Mouse (Mus musculus) embryonic facial prominence, embryonic 14.5 days (tissue): ENCODE data around the gene Whrn. TPM values are rescaled to one million over a fixed set of nuclear protein-coding genes. Genes with fewer than 3 reads are reported as not detected.

Experiments
- ATAC-seq: fragments of 200-750 bp; cut with Nextera tagmentation; 2 replicates; pipeline ENCODE4 v1.8.0; 2017; ENCODE audit warnings: low read depth, moderate number of reproducible peaks, moderate TSS enrichment
- DNase-seq: peaks from one replicate; pipeline ENCODE4 v3.0.0-alpha.2; 2015; ENCODE audit warnings: low spot score
- H3K27ac ChIP-seq: fragments of 300-500 bp; sonication (generic); replicated peaks from 2 replicates; pipeline ENCODE4 v1.5.1; 2014; ENCODE audit warnings: low read depth, mild to moderate bottlenecking, low read length, moderate library complexity
- H3K27me3 ChIP-seq: fragments of 300-500 bp; sonication (generic); replicated peaks from 2 replicates; pipeline ENCODE4 v1.6.1; 2014; ENCODE audit warnings: low read length; ENCODE audit not compliant: control insufficient read depth, insufficient read depth
- H3K36me3 ChIP-seq: fragments of 300-500 bp; sonication (generic); 2 replicates; pipeline ENCODE4 v1.6.1; 2014; ENCODE audit warnings: low read length, mixed read lengths; ENCODE audit not compliant: control insufficient read depth, insufficient read depth
- H3K4me1 ChIP-seq: fragments of 300-500 bp; sonication (generic); 2 replicates; pipeline ENCODE4 v1.6.1; 2014; ENCODE audit warnings: antibody characterized with exemption, low read length; ENCODE audit not compliant: control insufficient read depth, insufficient read depth
- H3K4me2 ChIP-seq: fragments of 300-500 bp; sonication (generic); 2 replicates; pipeline ENCODE4 v1.6.1; 2014; ENCODE audit warnings: low read depth, mild to moderate bottlenecking, low read length, moderate library complexity, mixed read lengths
- H3K4me3 ChIP-seq: fragments of 300-500 bp; sonication (generic); 2 replicates; pipeline ENCODE4 v1.5.1; 2014; ENCODE audit warnings: low read depth, mild to moderate bottlenecking, low read length
- H3K9ac ChIP-seq: fragments of 300-500 bp; sonication (generic); 2 replicates; pipeline ENCODE4 v1.6.1; 2014; ENCODE audit warnings: low read depth, mild to moderate bottlenecking, low read length, moderate library complexity, mixed read lengths
- H3K9me3 ChIP-seq: fragments of 300-500 bp; sonication (generic); 2 replicates; pipeline ENCODE4 v1.6.1; 2016; ENCODE audit warnings: low read length; ENCODE audit not compliant: control insufficient read depth
- WGBS: fragments of 180-500 bp; shearing (Covaris S2); extraction: QIAGEN DNeasy Blood & Tissue Kit; methylation state at CpG from one replicate; pipeline ENCODE4 v1.1.7; 2014; 5-methylcytosine and 5-hydroxymethylcytosine counted together
- polyA plus RNA-seq: library from polyadenylated mRNA; unstranded; fragments of >200 nt; fragmentation: Nextera tagmentation; extraction: Ambion mirVana; gene quantifications from 2 replicates; pipeline ENCODE4 v1.2.1, GENCODE M21; 2014

The Whrn gene
- polyA plus RNA-seq, 1 experiment from 2014 or later: 4.4 TPM

- Histone ChIP-seq H3K27me3 (no peaks in the 10 kb centered on the region), H3K36me3 (peaks cover 33% of the 10 kb centered on the region), H3K4me3 (no peak overlapping the region), H3K9ac (peak overlapping the region; percentile 35; the same call in 1 of the 2 replicates), H3K9me3 (no peaks in the 10 kb centered on the region), H3K4me1 (peaks cover 37% of the 10 kb centered on the region), H3K4me2 (no peak overlapping the region), H3K27ac (peak overlapping the region; percentile 48)
- peak; percentile 26; the same call in 1 of the 2 replicates for ATAC-seq
- peak; percentile 64 for DNase-seq
- WGBS: 40% methylated on average over 11 of the region's 11 CpGs
Measured at GRCm38 (mm10) chr4:63398854-63399609, 96.8 kb downstream of the Whrn start.

- 0 out of 2 replicates have a peak overlapping the region, but pooled peaks have one; percentile 19 for H3K9ac ChIP-seq
- H3K4me3 ChIP-seq: no peak overlapping the region
- H3K27me3 ChIP-seq: no peaks in the 10 kb centered on the region
- no peak overlapping the region for H3K4me2 ChIP-seq
- no peak overlapping the region for H3K27ac ChIP-seq
- WGBS: 88% methylated on average over 10 of the region's 10 CpGs
- no peak for DNase-seq
- H3K36me3 ChIP-seq: peaks cover 40% of the 10 kb centered on the region
- ATAC-seq: no peak
- no peaks in the 10 kb centered on the region for H3K9me3 ChIP-seq
- peaks cover 29% of the 10 kb centered on the region for H3K4me1 ChIP-seq
Measured at GRCm38 (mm10) chr4:63397981-63398537, 97.7 kb downstream of the Whrn start.

- WGBS: 74% methylated on average over 6 of the region's 6 CpGs
- Histone ChIP-seq H3K27ac (no peak overlapping the region), H3K4me1 (no peaks in the 10 kb centered on the region), H3K27me3 (no peaks in the 10 kb centered on the region), H3K9me3 (no peaks in the 10 kb centered on the region), H3K4me2 (no peak overlapping the region), H3K4me3 (no peak overlapping the region), H3K36me3 (peaks cover 41% of the 10 kb centered on the region), H3K9ac (no peak overlapping the region)
- ATAC-seq (no peak), DNase-seq (no peak)
Measured at GRCm38 (mm10) chr4:63391322-63391721, 104.5 kb downstream of the Whrn start.

GRCm38 (mm10) chr4:63389887-63390528, 105.8 kb downstream of the Whrn start:
- ATAC-seq: no peak
- no peak for DNase-seq
- Histone ChIP-seq H3K27me3 (no peaks in the 10 kb centered on the region), H3K9me3 (no peaks in the 10 kb centered on the region), H3K9ac (no peak overlapping the region), H3K4me1 (no peaks in the 10 kb centered on the region), H3K4me2 (no peak overlapping the region), H3K4me3 (no peak overlapping the region), H3K36me3 (peaks cover 44% of the 10 kb centered on the region), H3K27ac (0 out of 2 replicates have a peak overlapping the region, but pooled peaks have one; percentile 21)
- 66% methylated on average over 11 of the region's 11 CpGs for WGBS

GRCm38 (mm10) chr4:63389121-63389886, 106.5 kb downstream of the Whrn start:
- peak; percentile 79; the same call in 1 of the 2 replicates for ATAC-seq

GRCm38 (mm10) chr4:63388029-63388428, 107.8 kb downstream of the Whrn start:
- WGBS: 85% methylated on average over 6 of the region's 6 CpGs

More at GRCm38 (mm10) chr4:63389121-63389886, 106.5 kb downstream of the Whrn start:
- Histone ChIP-seq H3K4me3 (no peak overlapping the region), H3K9me3 (no peaks in the 10 kb centered on the region), H3K4me1 (no peaks in the 10 kb centered on the region), H3K36me3 (peaks cover 40% of the 10 kb centered on the region), H3K9ac (0 out of 2 replicates have a peak overlapping the region, but pooled peaks have one; percentile 19), H3K4me2 (no peak overlapping the region), H3K27ac (no peak overlapping the region), H3K27me3 (no peaks in the 10 kb centered on the region)
- DNase-seq: peak; percentile 71
- 38% methylated on average over 8 of the region's 8 CpGs for WGBS

GRCm38 (mm10) chr4:63385784-63386183, 110.0 kb downstream of the Whrn start:
- WGBS: 74% methylated on average over 11 of the region's 11 CpGs
- DNase-seq (peak; percentile 44), ATAC-seq (no peak)
- Histone ChIP-seq H3K4me1 (no peaks in the 10 kb centered on the region), H3K27me3 (no peaks in the 10 kb centered on the region), H3K4me3 (no peak overlapping the region), H3K4me2 (no peak overlapping the region), H3K9me3 (no peaks in the 10 kb centered on the region), H3K9ac (no peak overlapping the region), H3K27ac (no peak overlapping the region), H3K36me3 (peaks cover 59% of the 10 kb centered on the region)

More at GRCm38 (mm10) chr4:63388029-63388428, 107.8 kb downstream of the Whrn start:
- H3K4me2 ChIP-seq: no peak overlapping the region
- ATAC-seq: no peak
- H3K27ac ChIP-seq: no peak overlapping the region
- no peak for DNase-seq
- H3K9ac ChIP-seq: no peak overlapping the region
- no peaks in the 10 kb centered on the region for H3K9me3 ChIP-seq
- peaks cover 42% of the 10 kb centered on the region for H3K36me3 ChIP-seq
- H3K27me3 ChIP-seq: no peaks in the 10 kb centered on the region
- H3K4me1 ChIP-seq: no peaks in the 10 kb centered on the region
- H3K4me3 ChIP-seq: no peak overlapping the region

GRCm38 (mm10) chr4:63385253-63385652, 110.5 kb downstream of the Whrn start:
- Histone ChIP-seq H3K4me1 (no peaks in the 10 kb centered on the region), H3K4me2 (no peak overlapping the region), H3K9ac (no peak overlapping the region), H3K9me3 (no peaks in the 10 kb centered on the region), H3K4me3 (no peak overlapping the region), H3K27ac (no peak overlapping the region), H3K27me3 (no peaks in the 10 kb centered on the region), H3K36me3 (peaks cover 59% of the 10 kb centered on the region)
- WGBS: 90% methylated on average over 3 of the region's 3 CpGs
- DNase-seq (no peak), ATAC-seq (no peak)
